Mouse (Mus musculus) left cerebral cortex, postnatal 4 days (tissue): ENCODE results near the gene Ccdc86. TPM values are rescaled to one million over a fixed set of nuclear protein-coding genes. Genes with fewer than 3 reads are reported as not detected.

Experiments
- DNase-seq: peaks from one replicate; pipeline ENCODE4 v3.0.0-alpha.2; 2022
- intact Hi-C: fragments of 180-260 bp; cut with DNase I; formaldehyde crosslinking; loops from one replicate; pipeline ENCODE4 v1.15.1; 2025
- total RNA-seq, 2 experiments: library from RNA; stranded (reverse); gene quantifications; 2 replicates each; pipeline ENCODE4 v1.2.3; 2021

Gene Ccdc86
- total RNA-seq, 2 experiments from 2014 or later, result 10.0 to 11.4 TPM

DNA sequence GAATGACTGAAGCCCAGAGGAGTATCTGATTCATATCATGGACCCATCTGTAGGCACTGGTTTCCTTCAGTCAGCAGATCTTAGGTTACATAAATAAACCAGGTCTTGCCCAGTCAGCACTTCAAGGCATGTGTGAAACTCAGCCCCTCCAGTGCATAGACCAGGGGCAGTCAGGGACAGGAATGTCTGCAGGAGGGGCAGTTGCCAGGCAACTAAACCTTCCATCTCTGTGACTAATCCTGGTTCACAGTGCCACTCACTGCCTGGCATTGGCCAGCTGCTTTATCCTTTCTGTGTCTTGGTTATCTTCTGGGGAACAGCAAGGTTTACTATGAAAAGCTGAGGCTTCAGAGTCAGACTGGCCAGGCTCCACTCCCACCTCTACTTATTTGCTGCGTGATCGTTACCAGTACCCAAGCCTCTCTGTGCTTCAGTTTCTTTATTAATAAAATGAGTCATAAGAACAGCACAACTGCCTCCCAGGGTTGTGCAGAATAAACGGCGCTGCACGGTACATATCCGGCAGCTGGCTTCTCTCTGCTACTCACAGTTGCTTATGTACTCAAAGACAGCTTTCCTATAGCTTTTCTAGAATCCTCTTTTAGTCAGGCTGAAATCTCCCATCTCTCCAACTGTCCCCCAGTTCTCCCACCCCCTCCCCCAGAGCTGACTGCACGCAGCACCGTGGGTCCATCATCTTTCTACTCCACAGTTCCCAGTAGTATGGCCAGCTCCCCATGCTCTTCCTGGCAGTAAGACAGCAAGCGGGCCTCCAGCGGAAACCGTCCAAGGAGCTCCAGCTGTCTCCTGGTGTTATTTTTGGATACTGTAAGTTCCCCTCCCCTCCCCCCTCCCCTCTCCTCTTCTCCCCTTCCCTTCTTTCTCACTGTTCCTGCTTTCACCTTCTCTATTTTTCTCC, 3.2 kb upstream of the Ccdc86 start:
- intact Hi-C loops, result no loop called here
- DNase-seq, result peak; percentile 28

- intact Hi-C loops, result no loop called here
- DNase-seq, result no peak
Observed at GRCm38 (mm10) chr19:10949558-10949957, 492 bp upstream of the Ccdc86 start.

DNA sequence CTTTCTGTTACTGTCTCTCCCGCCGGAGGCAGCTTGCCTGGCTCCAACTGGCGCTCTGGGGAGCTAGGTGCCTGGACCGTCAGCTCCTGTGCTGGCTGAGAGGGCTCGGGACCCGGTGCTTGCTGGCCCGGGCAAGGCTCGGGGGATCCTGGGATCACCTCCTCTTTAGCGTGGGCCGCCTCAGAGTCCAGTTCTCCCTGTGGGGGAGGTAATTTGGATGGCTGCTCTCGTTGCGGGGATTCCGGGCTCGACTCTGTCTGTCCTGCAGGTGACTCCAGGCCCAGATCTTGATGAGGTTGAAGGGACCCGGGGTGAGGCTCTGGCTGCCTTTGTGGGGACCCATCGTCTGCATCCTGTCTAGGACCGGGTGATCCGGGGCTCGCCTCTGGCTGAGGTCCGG, 650 bp downstream of the Ccdc86 start:
- intact Hi-C loops, result no loop called here

DNA sequence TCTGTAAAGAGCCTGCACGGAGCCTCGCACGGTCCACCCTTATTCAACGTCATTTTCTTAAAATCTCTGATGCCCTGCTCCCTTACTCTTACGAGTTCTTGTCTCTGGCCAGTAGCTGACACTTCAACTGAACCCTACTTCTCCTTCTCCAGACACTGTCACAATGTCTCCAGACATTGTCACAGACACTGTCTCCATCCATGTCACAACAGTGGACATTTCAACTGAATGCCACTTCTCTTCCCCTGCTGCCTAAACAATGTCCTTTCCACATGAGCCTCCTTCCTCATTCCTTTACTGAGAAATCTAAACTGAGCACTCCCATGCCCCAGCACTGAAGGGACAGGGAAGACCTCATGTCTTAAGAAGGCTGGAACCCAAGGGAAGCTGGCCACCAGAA, 1.8 kb downstream of the Ccdc86 start:
- DNase-seq, result no peak
- intact Hi-C loops, result no loop called here

More for the DNA sequence above, 650 bp downstream of the Ccdc86 start:
- DNase-seq, result no peak

DNA sequence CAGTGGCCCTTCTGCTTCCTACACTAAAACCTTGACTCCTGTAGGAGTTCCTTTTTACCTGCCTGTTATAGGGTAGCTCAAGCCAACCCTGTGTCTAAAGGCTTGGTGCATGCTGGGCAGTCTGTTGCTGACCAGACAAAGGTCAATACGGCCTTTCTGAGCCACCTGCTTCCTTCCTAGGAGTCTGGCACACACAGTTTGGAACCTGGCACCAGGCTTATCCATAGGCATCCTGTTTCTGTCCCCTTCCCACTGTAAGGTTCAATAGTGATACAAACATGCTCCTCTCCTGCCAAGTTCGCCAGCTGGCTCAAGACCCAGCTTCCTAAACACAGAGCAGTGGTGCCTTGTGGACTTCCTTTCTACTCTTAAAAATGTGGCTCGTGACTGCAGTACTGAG, 2.6 kb downstream of the Ccdc86 start:
- intact Hi-C loops, result no loop called here
- DNase-seq, result no peak

DNA sequence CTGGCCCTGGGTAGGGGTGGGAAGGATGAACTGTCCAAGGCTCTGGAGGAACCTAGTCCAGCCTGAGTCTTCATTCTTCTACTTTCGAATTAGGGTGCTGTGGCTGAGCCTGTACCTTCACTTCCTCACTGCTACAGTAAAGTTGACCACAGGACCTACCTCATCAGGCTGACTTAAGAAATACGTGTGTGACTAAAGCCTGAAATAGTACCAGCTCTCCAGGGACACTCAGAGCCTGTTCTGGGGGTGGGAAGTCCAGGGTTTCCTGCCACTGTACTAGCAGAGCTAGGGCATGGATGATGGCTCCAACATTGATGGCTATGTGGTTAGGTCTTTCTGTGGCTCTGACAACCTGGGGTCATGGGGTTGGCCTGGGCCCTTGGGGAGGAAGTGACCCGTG, 5.1 kb downstream of the Ccdc86 start:
- no peak for DNase-seq

DNA sequence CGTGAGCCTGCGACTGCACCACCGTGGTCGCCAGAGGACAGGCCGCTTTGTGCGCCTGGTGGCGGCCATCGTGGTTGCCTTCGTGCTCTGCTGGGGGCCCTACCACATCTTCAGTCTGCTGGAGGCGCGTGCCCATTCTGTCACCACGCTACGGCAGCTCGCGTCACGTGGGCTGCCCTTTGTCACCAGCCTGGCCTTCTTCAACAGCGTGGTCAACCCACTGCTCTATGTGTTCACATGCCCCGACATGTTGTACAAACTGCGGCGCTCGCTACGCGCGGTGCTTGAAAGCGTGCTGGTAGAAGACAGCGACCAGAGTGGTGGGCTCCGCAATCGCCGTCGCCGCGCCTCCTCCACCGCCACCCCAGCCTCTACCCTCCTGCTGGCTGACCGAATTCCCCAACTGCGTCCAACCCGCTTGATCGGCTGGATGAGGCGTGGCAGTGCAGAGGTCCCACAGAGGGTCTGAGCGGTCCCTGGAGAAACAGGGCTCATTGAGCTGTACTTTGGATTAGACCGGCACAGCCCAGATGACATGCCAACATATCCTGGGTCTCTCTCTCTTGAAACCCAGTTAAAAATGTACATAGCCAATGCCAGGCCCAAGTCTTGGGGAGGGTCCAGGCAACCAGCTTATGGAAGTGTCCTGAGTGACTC, 8.1 kb downstream of the Ccdc86 start:
- DNase-seq, result peak; percentile 36
- intact Hi-C loops, result no loop called here

More for the DNA sequence above, 5.1 kb downstream of the Ccdc86 start:
- intact Hi-C loops, result no loop called here

- peak; percentile 86 for DNase-seq
- intact Hi-C loops, result no loop called here
Observed at GRCm38 (mm10) chr19:10940097-10940800, 8.8 kb downstream of the Ccdc86 start.

- intact Hi-C loops, result no loop called here
- no peak for DNase-seq
Observed at GRCm38 (mm10) chr19:10938771-10939170, 10.3 kb downstream of the Ccdc86 start.

GRCm38 (mm10) chr19:10937110-10937563, 11.9 kb downstream of the Ccdc86 start, which contains the start of gene Ptgdr2:
Gene Ptgdr2 (plus strand): TSS chr19:10937160.
- intact Hi-C loops, result no loop called here
- no peak for DNase-seq

- intact Hi-C loops, result no loop called here
- no peak for DNase-seq
Observed at GRCm38 (mm10) chr19:10936077-10936476, 13.0 kb downstream of the Ccdc86 start.

DNA sequence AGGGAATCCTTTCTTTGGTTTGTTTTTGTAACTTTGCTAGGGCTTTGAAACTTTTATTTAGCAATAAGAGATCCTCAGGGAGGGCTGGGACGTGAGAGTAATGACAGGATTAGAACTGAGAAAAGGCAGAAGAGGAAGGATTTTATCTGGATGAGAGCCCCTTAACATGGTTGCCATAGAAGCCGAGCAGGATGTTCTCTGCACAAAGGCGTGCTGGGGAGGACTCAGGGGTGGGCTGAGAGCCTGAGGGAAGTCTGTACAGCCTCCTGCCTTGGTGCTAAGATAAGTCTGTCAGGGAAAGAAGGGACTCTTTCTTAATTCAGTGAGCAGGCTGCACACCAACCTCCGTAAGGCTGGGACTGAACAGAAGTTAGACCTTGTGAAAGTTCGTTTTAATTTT, 14.0 kb downstream of the Ccdc86 start:
- intact Hi-C loops, result no loop called here
- DNase-seq, result no peak

DNA sequence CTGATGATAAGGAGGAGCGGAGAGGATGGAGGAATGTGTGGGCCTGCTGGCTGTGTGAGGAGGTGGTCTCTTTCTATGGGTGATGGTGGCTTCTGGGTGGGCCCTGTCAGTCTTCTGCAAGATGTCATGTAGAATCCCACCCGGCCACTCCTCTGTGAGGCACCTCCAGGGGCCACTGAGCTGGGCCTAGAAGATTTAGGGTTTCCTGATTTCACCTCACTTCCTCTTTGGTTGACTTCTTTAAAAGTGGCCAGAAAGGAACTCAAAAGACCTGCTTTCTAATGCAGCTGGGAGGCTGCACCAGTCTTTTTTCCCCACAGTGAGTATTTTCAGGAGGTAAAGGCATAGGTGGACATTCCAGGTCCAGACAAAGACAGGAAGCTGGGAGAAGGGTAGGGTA, 18.4 kb downstream of the Ccdc86 start:
- DNase-seq, result no peak
- intact Hi-C loops, result no loop called here

DNA sequence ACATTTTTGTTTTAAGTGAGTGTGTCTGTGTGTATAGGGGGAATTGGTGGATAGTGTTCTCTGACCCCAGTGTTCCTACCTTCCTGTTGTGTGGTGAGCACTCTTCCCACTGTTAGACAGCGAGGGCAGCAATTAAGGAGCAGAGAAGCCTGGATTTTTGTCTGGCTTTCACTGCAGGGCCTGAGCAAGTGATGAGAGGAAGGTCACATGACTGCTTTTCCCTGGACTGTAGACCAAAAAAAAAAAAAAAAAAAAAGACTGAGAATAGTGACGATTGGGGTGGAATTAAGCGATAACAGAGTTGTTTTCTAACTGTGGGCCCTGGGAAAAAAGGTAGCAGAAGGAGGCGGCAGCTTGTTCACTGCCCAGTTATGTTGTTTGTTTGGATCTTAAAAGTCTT, 22.4 kb downstream of the Ccdc86 start:
- intact Hi-C loops, result no loop called here
- no peak for DNase-seq

GRCm38 (mm10) chr19:10926123-10926621, 22.9 kb downstream of the Ccdc86 start:
- no peak for DNase-seq
- intact Hi-C loops, result no loop called here

DNA sequence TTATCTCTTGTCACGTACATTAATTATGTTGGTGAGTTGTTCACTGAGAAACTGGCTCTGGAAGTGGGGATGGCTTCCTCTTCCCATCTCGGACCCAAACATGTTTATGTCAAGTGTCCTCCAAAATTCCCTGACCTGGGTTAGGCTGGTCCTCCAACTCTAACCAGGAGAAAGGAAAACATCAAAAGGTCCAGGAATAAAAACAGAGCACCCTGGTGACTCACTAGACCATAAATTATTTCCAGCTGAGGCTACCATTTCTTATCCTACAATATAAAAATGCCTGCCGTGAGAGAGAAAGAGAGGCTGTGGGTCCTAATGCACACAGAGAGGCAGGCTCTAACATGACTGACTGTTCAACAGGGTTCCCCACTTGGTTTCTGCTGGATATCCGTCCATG, 24.8 kb downstream of the Ccdc86 start:
- intact Hi-C loops, result no loop called here

DNA sequence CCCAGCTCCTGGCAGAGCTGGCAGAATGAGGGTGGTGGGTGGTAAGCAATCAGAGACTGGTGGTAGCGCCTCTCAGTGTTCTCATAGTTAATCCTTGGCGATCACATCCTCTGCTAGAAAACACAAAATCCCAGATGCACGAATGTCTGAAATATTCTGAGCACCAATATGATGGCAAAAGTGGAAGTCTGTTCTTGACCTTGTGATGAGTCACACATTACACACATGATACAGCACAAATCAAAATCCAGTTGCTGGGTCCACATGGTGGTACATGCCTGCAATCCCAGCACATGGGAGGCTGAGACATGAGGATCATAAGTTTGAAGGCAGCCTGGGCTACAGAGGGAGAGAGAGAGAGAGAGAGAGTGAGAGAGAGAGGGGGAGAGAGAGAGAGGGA, 28.0 kb downstream of the Ccdc86 start:
- intact Hi-C loops, result no loop called here

More for the DNA sequence above, 24.8 kb downstream of the Ccdc86 start:
- DNase-seq, result no peak

DNA sequence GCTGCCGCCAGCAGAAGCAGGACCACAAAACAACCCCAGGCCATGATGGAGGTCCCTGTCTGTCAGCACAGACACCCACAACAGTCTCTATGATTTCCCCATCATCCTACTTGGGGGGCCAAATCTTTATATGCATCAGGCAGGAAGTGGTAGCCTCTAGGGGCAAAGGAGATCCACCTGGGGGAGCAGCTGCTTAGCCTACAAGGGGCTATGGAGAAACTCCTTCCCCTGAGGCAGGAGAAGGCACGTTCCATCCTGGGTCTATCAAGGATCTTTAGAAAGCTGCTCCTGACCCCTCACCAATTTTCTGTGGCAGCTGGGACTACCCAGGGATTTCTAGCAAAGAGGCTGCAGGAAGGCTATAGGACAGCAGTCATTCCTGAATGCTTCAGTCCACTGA, 28.5 kb downstream of the Ccdc86 start, which contains the start of gene Zp1:
Gene Zp1 (minus strand): TSS at position 101 of the 400 bp plus-strand sequence.
- intact Hi-C loops, result no loop called here
- no peak for DNase-seq

More for the DNA sequence above, 28.0 kb downstream of the Ccdc86 start:
- no peak for DNase-seq

DNA sequence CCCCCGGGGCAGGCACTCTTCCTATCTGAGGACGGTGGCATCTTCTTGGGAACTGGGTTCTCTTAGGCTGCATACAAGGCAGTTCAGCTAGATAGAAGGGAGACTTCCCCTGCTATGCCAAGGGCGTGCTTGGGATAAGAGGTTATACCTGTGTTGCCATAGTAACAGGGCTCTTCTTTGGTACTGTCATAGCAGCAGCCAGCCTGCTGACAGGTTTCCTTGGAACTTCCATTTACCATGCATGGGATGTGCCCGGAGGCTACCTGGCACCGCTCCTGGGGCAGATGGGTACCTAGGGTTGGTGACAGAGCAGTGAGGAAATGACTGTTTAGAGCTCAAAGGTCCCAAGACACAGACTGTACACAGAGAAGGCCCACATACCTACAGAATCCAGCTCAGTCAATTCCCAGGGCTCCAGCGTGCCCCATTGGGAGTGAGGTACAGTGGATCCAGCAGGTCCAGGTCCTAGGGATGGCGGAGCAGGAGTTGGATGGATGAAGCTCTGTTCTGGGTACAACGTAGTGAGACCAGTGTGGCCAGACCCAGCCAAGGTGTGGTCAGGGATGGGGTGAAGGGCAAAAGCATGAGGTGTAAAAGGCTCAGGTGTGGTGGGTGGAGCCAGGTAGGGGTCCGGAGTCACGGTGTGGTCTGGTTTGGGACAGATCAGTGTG, 30.6 kb downstream of the Ccdc86 start:
- intact Hi-C loops, result no loop called here
- DNase-seq, result no peak

- intact Hi-C loops, result no loop called here
- DNase-seq, result no peak
Observed at GRCm38 (mm10) chr19:10916506-10916905, 32.6 kb downstream of the Ccdc86 start.
